Mouse (Mus musculus) forelimb bud, embryonic 11.5 days (tissue): ENCODE results near the gene Rgl3.

Experiments used
- DNase-seq: peaks from one replicate; pipeline ENCODE4 v3.0.0-alpha.2; 2012; ENCODE audit warnings: low read depth, low spot score

Gene Rgl3

DNA sequence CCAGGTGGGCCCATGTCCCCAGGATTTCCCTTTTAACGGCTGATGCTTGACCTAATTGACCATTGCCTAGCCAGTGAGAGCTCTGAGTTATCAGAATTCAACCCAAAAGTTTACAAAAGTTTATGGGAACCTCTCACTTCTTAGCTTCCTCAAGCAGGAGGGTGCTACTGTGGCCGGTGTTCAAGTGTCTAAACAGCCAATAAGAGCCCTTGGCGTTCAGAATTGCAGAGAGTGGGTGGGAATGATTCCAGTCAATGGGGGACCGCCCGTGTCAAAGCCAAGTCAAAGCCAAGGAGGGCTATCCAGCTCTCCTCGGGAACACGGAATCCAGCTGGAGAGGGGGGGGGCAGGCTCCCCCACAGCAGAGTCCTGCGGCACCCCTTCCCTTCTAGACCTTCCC, 41.1 kb downstream of the Rgl3 start:
- no peak for DNase-seq

DNA sequence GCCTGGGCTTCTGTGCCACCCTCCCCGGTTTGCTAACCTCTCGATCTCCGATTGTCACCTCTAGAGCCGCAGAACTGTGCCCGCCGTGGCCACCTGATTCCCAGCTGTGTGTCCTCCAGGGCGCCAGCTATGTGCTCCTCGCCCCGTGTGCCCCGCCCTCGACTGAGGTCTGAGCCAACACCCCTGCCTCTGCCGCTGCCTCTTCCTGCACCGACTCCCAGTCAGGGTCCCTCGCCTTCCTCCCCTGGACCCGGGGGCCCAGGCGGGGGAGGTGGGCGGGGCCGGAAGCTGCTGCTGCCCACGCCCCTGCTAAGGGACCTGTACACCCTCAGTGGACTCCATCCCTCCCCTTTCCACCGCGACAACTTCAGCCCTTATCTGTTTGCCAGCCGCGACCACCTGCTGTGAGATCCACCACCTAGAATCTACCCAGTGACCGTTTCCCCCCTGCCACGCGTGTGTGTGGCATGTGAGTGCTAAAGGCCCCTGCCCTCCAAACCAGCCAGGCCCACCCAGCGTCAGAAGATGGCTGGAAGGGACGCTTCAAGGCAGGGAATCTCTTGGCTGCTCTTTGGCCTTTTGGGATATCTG, 41.6 kb downstream of the Rgl3 start:
- no peak for DNase-seq

DNA sequence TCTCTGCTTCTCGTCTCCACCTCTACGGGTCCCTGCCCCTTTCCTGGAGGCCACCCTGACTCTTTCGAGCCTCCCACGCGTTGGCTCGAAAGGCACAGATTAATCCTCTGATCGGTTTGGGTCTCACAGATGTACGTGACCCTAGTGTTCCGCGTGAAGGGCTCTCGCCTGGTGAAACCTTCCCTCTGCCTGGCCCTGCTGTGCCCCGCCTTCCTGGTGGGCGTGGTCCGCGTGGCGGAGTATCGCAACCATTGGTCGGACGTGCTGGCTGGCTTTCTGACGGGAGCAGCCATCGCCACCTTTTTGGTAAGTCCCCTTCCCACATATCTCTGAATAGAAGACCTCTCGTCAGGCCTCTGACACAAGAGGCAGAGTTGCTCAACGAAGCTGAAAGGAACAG, 45.0 kb downstream of the Rgl3 start:
- DNase-seq = no peak

DNA sequence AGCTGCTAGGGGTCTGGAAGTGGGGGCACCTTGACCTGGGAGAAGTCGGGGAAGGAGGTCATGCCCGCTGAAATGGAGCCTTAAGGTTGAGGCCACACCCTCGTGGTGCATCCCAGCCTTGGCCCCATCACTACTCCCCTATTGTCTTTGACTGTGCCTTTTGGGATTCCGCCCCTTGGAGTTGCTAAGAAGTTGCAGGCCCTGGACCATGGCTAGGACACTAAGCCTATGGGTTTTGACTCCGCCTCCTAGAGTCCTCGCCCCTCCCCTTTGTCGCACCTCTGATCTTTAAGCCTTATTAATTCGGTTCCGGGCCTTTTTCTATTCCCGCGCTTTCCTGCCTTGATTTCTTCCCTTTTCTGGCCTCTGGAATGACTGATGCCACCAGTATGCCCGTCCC, 45.6 kb downstream of the Rgl3 start:
- DNase-seq = no peak

DNA sequence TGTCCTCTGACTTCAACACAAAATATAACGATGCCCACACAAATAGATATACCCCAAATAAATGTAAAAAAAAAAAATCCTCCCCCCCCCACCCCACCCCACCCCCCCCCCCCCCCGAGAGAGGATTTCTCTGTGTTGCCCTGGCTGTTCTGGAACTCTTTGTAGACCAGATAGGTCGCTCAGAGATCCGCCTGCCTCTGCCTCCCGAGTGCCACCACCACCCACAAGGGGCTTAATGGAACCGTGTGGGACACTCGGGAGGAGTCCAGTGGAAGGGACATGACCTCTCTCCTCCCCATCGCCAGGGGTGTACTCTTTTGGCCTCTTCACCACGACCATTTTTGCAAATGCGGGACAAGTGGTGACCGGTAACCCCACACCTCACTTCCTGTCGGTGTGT, 46.2 kb downstream of the Rgl3 start:
- DNase-seq = no peak

DNA sequence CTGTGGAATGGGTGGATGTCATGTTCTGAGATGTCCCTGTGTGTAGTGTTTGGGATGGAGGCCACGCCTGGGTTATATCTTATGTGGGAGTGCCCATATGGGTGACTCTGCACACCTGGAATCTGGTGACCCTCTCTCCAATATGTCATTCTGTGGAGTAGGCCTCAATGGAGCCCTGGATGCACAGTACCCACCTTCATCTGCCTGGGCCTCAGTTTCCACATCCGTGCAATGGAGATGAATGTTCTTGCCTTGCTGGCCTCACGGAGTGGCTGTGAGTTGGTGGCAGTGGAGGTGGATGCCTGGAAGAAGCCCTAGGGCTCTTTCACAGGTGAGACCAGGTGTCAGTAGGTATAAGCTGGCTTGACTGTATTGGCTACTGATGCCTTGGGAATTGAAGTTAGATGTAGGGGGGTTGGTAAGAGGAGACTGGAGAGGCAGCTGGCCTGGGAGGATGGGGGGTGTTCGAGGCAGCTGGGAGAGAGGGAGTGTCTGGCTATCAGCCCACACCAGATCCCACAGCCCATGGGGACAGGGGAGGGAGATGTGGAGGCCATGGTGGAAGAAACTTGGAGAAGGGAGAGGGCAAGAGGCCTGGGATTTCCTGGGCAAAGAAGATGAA, 50.9 kb downstream of the Rgl3 start:
- DNase-seq = no peak

DNA sequence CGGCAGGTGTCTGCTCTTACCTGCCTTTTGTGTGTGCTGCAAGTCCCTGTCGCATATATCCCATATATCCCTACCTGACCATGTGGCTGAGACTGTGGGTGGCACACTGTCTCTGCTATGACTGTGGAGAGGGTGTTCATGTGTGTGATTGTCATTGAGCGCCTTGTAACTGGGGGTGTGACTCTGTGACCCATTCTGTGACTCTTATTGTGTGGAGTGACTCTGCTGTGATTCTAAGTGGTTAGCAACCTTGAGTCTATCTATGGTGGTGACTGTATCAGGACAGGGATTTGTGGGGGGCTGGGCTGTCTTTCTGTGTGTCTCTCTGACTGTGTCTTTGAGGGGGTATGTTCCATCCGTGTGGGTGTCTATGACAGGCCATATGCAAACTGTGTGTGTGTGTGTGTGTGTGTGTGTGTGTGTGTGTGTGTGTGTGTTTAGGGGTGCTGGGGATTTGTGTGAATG, 51.5 kb downstream of the Rgl3 start:
- DNase-seq = no peak

DNA sequence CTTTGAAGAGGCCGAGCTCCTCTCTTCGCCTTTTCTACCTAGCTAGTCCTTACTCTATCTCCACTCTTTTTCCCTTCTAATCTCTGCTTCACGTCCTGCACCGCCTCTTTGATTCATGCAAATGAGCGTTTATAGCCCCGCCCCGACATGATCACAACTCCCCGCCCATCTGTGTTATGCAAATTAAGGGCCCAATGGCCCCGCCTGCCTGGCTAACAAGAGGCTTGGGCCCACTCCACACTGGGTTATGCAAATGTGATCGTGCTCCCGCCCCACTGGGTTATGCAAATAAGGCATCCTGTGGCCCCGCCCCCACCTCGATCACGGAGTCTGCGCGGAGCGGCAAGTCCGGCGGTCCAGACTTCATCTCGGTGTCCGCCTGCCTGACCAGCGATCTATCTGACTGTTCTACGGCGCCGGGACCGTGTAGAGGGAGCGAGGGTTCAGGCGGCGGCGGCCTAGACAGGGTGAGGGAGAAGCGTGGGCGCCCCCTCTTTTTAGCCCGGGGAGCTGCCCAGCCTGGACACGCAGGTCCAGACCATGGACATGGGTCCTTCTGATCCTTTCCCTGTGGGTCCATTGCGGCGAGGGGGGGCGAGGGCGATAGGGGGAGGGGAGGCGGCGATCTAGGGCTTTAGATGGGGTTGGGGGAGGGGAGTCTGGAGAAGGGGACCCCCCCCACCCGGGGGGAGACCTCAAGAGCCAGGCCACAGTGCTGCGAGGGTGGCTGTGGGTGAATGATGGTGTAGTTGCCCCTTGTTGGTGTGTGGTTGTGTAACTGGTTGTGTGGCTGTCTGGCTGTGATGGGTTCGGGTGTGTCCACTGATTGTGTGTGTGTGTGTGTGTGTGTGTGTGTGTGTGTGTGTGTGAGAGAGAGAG, 52.3 kb downstream of the Rgl3 start, which contains the start of gene Plppr2:
Gene Plppr2 (plus strand): TSS at position 342 of the 879 bp plus-strand sequence.
- DNase-seq = peak; percentile 93

DNA sequence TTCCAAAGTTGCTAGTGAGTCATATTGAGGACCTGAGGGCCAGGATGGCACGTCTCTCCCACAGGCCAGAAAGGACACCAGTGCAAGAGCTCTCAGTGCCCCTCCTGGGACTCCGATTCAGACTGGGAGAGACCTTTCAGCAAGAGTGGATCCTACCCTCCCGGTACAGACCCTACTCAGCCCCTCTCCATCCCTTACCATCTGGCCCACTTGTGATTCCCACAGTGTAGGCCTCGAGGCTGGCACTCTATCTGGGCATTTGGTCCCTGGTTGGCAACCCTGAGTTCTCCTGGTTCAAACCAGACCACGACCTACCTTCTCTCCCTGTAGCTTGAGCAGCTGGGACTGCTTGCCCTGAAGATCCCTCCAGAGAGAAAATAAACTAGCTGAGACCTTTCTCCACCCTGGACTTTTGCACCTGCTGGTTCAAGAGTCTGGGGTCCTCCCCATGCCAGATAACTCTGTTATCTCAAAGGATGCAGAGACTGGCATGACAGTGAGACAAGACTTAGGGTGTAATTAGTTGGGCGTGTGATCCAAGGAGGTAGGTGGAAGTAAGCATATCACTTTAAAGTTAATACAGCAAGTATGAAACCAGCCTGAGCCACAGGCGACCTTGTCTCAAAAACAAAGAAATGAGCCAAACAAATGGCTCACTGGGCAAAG, 53.6 kb downstream of the Rgl3 start:
- no peak for DNase-seq

DNA sequence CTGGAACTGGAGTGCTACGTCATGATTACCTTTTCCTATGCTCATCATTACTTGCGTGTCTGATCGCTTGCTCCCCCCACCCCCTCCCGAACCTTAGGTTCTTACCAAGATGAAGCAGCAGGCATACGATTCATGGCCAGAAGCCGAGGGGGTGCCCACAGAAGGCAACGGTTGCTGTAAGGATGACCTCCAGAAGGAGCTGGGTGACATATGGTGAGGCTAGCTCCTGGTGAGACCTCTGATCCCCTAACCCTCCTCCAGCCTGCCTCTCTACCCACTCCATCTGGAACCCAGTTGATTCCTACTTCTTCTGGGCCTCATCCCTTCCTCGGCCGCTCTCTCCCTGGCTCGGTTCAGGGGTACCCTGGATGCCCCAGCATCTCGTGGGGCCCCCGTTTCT, 55.2 kb downstream of the Rgl3 start:
- no peak for DNase-seq

DNA sequence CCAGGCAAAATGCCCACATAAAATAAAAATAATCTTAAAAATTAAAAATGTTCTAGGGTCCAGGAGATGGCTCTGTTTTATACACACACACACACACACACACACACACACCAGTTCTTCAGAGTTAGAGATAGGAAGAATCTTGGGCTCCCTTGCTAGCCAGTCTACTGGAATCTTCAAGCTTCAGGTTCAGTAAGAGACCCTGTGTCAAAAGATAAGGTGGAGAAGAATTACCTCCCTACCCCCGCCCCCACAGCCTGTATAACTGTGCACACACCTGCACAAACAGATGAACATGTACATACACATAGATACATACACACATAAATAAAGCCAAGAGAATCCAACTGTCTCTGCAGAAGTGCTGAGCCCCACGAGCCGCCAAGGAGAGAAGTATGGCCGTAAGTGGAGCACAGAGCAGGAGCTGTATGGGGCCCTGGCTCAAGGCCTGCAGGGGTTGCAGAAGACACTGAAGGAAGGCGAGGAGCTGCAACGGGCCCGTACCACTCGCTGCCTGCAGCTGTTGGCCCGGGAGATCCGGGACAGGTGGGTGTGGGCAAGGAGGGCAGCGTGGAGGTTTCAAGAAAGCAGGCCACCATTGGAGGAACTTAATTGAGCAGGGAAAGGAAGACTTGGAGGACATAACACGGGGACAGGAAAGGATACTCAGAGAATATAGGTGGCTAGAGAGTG, 56.7 kb downstream of the Rgl3 start:
- DNase-seq = no peak

DNA sequence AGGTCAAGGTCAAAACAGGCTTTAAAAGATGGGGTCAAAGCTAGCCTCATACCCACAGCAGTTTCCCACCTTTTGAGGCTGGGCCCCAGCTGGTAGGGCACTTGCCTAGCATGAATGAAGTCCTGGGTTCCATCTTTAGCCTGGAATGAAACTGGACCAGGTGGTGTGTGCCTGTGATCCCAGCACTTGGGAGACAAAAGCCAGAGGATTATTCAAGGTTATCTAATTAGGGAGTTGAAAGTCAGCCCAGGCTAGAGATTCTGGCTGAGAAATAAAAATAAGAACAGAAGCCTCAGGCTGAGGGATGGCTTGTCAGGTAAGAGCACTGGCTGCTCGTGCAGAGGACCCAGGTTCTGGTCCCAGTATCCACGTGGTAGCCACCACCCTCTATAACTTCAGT, 57.2 kb downstream of the Rgl3 start:
- no peak for DNase-seq

DNA sequence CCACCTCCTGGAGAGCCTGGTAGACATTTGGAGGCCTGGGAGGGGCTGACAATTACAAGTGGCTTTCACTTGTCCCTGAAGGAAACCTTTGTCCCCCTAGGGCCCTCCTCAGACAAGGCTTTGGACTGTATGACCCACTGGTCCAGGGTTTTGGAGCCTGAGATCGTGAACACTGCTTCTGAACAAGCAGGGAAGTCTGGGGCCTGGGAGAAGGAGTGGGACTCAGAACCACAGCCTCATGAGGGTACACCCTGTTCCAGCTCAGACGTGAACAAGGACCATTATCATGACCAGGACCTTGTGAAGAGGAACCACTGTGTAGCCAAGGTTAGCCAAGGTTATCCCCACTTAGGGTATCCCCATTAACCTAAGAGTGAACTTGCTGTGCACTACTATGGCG, 60.0 kb downstream of the Rgl3 start:
- no peak for DNase-seq

DNA sequence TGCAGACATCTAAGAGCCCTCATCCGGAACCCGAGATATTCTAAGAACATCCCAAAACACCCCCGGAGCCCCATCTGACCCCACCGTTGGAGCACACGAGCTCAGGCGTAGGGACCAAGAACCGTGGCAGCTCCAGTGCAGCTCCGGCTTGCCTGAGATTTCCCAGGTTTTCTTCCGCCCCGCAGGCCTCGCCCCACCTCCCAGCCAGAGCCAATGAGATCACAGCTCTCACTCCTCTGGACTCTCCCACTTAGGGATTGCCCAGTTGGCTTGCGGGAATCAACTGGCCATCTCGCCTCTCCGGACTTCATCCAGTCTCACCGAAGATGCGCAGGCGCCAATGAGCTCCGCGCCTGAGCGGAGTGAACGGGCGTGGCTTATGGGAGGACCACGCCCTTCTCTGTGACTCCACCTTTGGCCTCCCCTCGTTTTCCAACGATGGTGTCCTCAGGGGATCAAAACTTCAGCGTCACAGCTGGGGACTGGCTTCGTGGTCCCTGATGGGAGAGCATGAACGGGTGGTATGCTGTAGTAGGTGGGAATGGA, 62.0 kb downstream of the Rgl3 start, which contains the start of the genes Ccdc159 and Tmem205:
Gene Ccdc159 (plus strand): TSS at position 264 of the 546 bp plus-strand sequence.
Gene Tmem205 (minus strand): TSS at position 349 of the 546 bp plus-strand sequence.
- DNase-seq = peak; percentile 98

DNA sequence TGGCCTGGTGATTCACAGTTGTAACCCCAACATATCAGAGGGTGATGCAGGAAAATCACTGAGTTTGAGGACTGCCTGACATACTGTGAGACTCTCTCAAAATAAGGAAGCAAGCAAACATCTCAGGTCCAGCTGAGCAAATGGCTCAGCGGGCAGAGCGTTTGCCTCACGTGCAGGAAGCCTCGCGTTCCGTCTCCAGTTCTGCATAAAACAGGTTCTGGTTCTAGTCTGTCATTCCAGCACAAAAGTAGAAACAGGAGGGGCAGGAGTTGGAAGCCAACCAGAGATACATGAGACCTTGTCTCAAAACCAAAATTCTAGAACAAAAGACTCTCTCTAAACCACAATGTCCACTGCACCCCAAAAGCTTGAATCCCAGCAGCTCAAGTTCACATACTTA, 62.5 kb downstream of the Rgl3 start:
- no peak for DNase-seq

DNA sequence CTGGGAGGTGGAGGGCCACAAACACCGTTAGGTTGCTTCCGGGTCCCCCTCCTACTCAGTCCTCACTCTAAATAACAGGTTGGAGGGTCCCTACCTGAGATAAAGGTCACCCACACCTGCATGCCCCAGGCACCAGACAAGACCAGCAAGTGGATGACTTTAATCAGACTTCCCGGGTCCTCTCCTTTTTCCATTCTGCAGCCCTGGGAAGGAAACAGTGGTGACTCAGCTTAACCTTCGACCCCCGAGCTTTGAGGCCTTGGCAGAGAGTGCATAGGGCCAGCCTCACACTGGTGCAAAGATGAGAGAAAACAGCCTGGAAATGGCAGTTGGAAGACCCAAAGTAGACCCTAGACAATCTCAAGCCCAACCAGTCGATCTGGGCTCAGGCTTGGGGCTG, 63.1 kb downstream of the Rgl3 start:
- no peak for DNase-seq

DNA sequence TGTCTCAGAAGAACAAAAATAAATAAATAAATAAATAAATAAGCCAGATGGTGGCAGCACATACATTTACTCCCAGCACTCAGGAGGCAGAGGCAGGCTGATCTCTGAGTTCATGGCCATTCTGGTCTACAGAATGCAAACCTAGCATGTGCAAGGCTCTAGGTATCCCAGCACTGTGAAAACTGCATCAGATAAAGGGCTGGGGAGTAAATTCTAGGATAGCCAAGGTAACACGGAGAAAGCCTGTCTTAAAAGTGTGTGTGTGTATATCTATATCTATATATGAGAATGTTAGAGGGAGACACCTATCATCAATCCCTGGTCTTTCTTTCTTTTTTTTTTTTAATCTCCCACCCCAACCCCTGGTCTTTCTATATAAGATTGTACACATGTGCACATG, 63.7 kb downstream of the Rgl3 start:
- DNase-seq = no peak

DNA sequence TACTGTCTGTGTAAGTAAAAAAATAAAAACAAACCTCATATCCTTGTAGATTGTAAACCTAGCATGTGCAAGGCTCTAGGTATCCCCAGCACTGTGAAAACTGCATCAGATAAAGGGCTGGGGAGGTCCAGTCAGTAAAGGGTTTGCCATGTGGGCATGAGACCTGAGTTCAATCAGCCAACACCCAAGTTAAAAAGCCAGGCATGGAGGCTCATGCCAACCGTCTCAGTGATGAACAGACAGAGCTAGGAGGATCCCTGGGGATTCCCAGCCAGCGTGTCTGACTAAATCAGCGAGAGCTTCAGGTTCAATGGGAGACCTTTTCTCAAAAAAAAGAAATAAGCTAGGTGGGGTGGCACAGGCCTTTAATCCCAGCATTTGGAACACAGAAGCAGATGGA, 64.2 kb downstream of the Rgl3 start:
- DNase-seq = no peak

DNA sequence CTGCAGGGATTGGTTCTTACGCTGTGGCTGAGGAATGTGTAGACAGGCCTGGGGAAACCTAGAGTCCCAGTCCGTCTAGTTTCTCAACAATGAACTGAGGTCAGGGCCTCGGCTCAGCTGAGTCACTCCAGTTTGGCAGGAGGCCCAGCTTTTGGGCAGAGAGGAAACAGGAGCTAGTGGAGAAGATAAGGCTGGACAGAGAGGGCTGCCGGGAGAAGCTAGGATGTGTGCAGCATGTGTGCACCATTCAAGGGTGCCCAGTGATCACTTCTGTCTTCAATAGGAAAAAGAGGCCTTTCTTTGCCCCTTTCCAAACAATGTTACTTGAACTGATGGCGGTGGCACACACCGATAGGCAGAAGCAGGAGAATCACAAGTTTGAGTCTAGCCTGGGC, 65.2 kb downstream of the Rgl3 start:
- DNase-seq = no peak

DNA sequence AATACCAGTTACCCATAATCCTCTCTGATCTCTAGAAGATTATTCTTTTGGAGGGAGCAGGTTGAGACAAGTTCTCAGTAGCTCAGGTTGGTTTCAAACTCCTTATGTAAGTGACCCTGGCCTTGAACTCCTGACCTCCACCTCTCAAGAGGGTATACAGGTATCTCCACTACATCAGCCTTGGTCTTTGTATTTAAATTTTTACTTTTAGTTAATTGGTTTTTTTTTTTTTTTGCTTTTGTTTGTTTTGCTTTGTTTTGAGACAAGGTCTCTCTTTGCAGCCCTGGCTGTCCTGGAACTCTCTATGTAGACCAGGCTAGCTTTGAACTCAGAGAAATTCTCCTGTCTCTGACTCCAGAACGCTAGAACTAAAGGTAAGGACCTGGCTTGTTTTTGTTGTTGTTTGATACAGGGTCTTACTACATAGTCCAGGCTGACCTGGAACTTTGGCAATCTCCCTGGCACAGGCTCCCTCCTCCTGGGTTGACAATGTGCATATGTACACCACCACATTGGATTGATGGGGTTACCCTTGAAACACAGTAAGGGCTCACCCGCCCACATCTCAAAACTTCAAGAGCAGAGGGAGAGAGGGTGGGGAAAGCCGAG, 65.7 kb downstream of the Rgl3 start:
- no peak for DNase-seq

DNA sequence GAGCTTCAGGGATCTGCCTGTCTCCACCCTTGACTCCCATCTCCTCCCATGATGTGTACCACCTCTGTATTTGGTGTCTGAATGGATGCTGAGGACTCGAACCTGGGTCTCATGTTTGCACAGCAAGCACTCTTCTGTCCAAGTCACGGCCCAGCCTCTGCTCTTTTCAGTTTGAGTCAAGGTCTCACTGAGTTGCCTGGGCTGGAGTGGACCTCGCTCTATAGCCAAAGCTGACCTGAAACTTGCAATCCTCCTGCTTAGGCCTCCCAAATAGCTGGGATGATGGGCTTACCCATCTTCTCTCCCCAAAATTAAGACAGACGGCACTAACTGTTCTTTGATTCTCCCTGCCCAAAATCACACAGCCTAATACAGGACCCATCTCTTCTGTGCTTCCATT, 66.2 kb downstream of the Rgl3 start:
- no peak for DNase-seq
